In genomic region chr17:17879347-17879746, GRCm38 (mm10) we compare ENCODE assay signal across 1 mouse cellular context.
TF ChIP-seq lines count a peak whose summit lies in the region.

No protein-coding gene starts in this region.

TF ChIP-seq in MEL, 35 proteins besides CTCF, POLR2A, EP300 and RAD21:
- TF ChIP-seq TCF12 (IDR thresholded peaks at IDR 0.05; ENCODE audit: low read depth, low read length) (peak; percentile 87), GATA1 (IDR thresholded peaks at IDR 0.05; ENCODE audit: low read depth, low read length) (peak; percentile 82), RCOR1 (IDR thresholded peaks at IDR 0.05; ENCODE audit: low read depth, low read length) (peak; percentile 93), MAFK (IDR thresholded peaks at IDR 0.05; ENCODE audit: borderline replicate concordance, low read depth, low read length) (peak; percentile 36; the same call in 1 of the 2 replicates), E2F4 (IDR thresholded peaks at IDR 0.05; ENCODE audit: borderline replicate concordance, low read depth, low read length) (no peak), POLR2AphosphoS5 (IDR thresholded peaks at IDR 0.05; ENCODE audit: borderline replicate concordance, low read depth, low read length) (no peak)
